Mouse (Mus musculus) left cerebral cortex, postnatal 4 days (tissue): ENCODE measurements around the gene March4. TPM values are rescaled to one million over a fixed set of nuclear protein-coding genes. Genes with fewer than 3 reads are reported as not detected.

Experiments used
- DNase-seq: peaks from one replicate; pipeline ENCODE4 v3.0.0-alpha.2; 2022
- intact Hi-C: fragments of 180-260 bp; cut with DNase I; formaldehyde crosslinking; loops from one replicate; pipeline ENCODE4 v1.15.1; 2025
- total RNA-seq, 2 experiments: library from RNA; stranded (reverse); gene quantifications; 2 replicates each; pipeline ENCODE4 v1.2.3; 2021

Gene March4
- total RNA-seq, 2 experiments from 2014 or later: 64.8 to 68.3 TPM

GRCm38 (mm10) chr1:72409936-72410335, 126.8 kb downstream of the March4 start:
- DNase-seq: peak; percentile 34
- intact Hi-C loops: no loop called here

GRCm38 (mm10) chr1:72406505-72407079, 130.1 kb downstream of the March4 start:
- no peak for DNase-seq
- intact Hi-C loops: no loop called here

DNA sequence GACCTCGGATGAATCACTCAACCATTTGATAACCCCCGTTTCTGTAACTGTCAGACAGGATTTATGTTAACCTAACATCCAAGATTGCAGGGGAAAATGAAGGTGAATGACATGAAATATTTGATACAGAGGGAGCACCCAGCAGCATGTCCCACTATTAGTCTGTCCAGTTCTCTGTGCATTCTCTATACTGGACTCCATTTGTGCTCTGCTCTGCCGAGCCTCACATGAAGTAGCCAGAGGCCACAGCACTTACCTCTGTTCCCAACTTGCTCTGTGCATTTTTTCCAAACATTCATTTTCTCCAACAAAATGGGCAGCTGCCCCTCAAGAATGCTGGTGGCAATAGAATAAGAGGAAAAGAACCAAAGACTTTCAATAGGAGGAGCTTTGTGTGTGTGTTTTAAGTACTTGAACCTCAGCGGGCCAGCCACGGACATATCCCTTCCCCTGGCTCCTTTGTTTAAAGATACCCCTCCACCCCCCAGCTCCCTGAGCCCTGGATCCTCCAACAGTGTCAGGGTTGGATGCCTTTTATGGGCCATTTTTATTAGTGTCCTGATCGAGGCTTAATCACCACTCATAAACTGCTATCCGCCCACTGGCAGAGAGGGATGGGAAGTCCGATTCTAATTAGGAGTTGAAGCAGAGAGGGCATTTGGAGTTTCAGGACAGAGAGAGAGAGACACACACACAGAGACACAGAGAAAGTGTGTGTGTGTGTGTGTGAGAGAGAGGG, 135.2 kb downstream of the March4 start:
- intact Hi-C loops: no loop called here
- DNase-seq: no peak

DNA sequence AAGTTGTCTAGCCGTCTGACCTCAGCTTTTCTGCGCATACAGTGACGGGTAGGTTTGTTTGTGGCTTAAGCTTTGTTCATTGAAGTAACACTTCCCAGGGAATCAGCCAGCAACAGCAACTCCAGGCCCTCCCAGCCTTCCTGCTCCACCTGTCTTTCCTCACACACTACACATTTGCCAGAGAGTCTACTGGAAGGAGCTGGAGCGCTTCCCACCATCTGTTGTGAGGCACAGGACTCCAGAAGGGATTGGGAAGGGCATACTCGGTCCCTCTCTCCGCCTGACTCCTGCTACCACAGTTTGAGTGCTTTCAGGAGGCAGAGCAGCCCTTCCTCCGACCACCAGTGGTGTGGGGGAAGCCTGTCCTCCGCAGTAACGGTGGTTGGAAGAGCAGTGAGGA, 136.1 kb downstream of the March4 start:
- peak; percentile 90 for DNase-seq
- intact Hi-C loops: no loop called here

GRCm38 (mm10) chr1:72399720-72400401, 136.9 kb downstream of the March4 start:
- intact Hi-C loops: no loop called here

DNA sequence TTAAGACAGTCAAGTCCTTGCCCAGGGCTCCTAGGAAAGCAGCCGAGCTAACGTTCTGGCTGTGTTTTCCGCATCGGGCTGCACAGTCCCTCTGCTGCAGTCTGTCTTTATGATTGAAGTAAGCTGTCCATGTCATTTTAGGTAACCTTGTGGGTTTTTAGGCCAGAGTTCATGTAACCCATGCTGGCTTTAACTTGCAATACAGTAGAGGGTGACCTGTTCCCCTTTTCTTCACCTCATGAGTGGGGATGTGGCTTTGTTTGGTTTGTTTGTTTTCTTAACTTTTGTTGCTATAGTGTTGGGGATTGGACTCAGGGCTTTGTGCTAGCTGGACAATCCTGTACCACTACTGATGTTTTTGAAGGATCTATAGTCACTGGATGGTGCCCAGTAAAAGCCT, 146.3 kb downstream of the March4 start:
- intact Hi-C loops: no loop called here
- DNase-seq: no peak

More at GRCm38 (mm10) chr1:72399720-72400401, 136.9 kb downstream of the March4 start:
- no peak for DNase-seq

GRCm38 (mm10) chr1:72383651-72384050, 153.1 kb downstream of the March4 start:
- intact Hi-C loops: no loop called here
- DNase-seq: no peak

DNA sequence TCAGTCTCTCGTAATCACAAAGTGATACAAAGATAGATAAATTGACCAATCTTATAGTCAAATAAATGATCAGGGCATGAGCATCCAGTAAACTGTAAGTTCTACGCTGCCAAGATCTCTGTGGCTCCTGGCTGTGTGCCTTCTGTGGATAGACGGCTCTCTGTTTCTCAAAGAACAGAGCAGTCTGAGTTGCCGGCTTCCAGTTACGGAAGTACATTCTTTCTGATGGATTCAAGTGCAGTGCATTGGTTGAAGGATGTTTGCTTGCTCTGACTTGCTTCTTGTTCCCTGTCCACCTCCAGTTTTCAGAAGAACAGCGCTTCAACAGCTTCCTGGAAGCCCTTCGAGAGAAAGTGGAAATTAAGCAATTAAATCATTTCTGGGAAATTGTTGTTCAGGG, 153.7 kb downstream of the March4 start:
- intact Hi-C loops: no loop called here
- DNase-seq: no peak

GRCm38 (mm10) chr1:72380544-72380943, 156.2 kb downstream of the March4 start:
- intact Hi-C loops: no loop called here
- no peak for DNase-seq

DNA sequence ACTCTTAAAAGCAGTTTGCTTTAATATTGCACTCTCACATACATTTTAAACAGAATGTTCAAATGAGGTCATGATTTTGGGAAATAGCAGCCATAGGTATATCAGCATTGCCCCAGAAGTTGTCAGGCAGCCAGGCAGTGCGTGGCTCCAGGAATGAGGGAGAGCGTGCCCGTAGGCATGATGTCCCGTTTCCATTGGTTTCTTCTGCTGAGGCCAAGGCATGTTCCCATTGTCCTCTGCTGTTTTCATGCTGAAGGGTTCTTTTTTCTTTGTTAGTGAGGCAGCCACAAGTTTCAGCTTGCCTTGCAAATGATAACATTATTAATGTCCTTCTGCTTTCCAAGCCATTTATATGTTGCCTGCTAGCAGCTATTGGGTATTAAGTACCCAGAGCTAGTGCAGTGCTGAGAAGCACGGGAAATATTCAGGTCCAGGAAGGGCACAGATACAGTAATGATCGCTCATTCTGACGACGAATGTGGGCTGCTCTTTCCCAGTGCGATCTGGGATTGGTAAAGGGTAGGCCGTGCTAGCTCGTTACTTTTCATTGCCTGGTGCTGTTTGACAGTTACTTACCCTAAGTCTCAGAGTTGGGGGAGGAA, 156.9 kb downstream of the March4 start:
- DNase-seq: no peak

DNA sequence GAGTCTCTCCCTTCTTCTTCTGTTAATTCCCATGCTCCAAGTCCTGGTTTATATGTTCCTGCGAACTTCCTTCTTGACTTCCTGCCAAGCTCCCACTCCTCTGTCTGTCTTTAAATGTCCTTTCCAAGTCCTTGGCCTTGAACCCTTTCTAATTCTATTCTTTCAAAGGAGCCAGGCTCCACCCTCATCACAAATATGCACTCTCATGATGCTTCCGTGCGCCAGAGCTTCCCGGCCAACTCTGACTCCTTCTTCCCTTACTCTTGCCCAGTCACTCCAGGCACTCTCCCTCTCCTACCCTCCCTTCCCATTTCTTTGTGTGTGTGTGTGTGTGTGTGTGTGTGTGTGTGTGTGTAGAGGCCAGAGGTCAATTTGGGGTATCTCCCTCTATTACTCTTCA, 158.6 kb downstream of the March4 start:
- DNase-seq: no peak
- intact Hi-C loops: no loop called here

More for the DNA sequence above, 156.9 kb downstream of the March4 start:
- intact Hi-C loops: no loop called here

Other genes with a start within 250 kb of the March4 start
- gene Xrcc5, start 229.5 kb downstream of the March4 start, total RNA-seq: 10 to 100 TPM; 11.0 to 12.2 TPM
- 10 to 100 TPM; 46.8 to 50.9 TPM for gene Smarcal1, start 46.3 kb upstream of the March4 start, total RNA-seq
- gene Ankar, start 163.6 kb upstream of the March4 start, total RNA-seq: not detected
- gene Rpl37a, start 174.4 kb upstream of the March4 start, total RNA-seq: 100 to 1,000 TPM; 775 to 782 TPM